Mouse (Mus musculus): ENCODE measurements around the gene Plcb2. TPM values are rescaled to one million over a fixed set of nuclear protein-coding genes. Genes with fewer than 3 reads are reported as not detected.

Plcb2 gene
- polyA plus RNA-seq, 1 experiment from 2014 or later: 0.64 TPM

DNA sequence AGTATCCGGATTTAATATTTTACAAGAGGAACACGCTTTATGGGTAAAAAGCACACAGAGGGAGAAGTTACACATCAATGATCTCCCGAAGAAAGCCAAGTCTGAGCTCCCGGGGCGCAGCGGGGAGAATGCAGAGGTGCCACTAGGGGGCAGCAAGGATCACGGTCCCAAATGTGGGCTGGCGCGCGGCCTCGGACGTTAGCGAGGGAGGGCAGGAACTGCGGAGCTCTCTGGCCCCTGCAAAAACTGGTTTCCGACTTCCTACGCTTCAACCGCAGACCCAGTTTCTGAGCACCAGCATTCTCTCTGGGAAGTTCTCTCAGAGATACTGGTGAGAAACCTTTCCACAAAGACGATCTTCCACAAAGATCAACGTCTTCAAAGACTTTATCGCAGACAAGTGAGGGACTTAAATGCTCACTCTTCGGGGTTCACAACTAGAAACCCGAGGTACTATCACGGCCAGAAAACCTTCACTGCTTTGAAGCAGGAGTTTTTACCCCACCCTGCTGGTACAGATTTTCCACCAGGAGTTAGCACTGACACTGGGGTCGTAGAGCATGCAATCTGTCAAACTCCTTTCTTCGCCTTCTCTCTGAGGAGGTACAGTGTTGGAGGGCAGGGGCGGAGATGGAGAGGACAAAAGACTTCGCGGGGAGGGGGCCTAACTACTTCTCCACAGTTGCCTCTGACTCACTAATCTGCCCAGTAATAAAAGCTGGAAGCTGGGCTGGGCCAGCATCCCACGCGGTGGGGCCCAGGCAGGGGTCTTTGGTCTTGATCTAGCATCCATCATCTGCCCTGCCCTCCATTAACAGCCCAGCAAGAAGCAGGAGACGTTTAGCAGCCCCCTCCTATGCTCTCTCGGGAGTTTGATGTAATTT, 27.8 kb downstream of the Plcb2 start:
- peak overlapping the region; percentile 40 for H3K4me2 ChIP-seq (replicated peaks; ENCODE audit: low read depth)
- H3K9ac ChIP-seq (ENCODE audit: low read length): no peak overlapping the region
- DNase-seq (ENCODE audit: low spot score): peak; percentile 86
- TF ChIP-seq CTCF (IDR thresholded peaks at IDR 0.05; ENCODE audit: low read depth) (peak; percentile 92), EP300 (optimal IDR thresholded peaks at IDR 0.05) (no peak)
- peaks cover 14% of the 10 kb centered on the region; the same call in 1 of the 2 replicates for H3K4me1 ChIP-seq (replicated peaks; ENCODE audit: control insufficient read depth, insufficient read depth)
- H3K9me3 ChIP-seq (ENCODE audit: control insufficient read depth, low read length): no peaks in the 10 kb centered on the region
- peak overlapping the region; percentile 10; the same call in 1 of the 2 replicates for H3K4me3 ChIP-seq (ENCODE audit: low read depth, low read length)
- H3K36me3 ChIP-seq (ENCODE audit: control insufficient read depth, insufficient read depth, low read length): no peaks in the 10 kb centered on the region
- H3K27me3 ChIP-seq (ENCODE audit: control insufficient read depth, insufficient read depth, low read length): peaks cover 22% of the 10 kb centered on the region
- peak; percentile 56; the same call in 1 of the 2 replicates for ATAC-seq (ENCODE audit: low FRiP score, low TSS enrichment)
- no peak overlapping the region for H3K27ac ChIP-seq (replicated peaks)
- 6% methylated on average over 32 of the region's 32 CpGs for WGBS

DNA sequence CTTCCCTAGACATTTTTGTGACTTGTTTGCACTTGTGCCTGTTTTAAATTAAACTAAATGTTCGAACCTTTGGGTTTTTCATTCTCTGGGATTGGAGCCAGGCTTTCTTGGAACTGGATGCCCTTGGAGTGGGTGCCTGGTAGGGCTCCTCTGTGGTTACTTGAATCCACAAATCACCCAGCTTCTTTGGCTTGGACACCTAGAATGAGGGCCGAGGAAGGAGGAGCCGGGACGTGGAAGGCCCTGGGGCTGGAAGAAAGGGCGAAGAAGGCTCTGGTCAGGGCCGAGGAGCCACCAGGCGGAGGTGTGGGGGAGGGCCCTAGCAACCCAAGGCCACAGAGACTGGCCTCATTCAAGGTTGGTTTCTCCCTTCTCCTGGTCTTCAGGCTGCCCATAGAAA, 30.3 kb downstream of the Plcb2 start:
- Histone ChIP-seq H3K9me3 (ENCODE audit: control insufficient read depth, low read length) (no peaks in the 10 kb centered on the region), H3K36me3 (ENCODE audit: control insufficient read depth, insufficient read depth, low read length) (no peaks in the 10 kb centered on the region), H3K4me3 (ENCODE audit: low read depth, low read length) (no peak overlapping the region), H3K4me1 (replicated peaks; ENCODE audit: control insufficient read depth, insufficient read depth) (peaks cover 3% of the 10 kb centered on the region; the same call in 1 of the 2 replicates), H3K4me2 (replicated peaks; ENCODE audit: low read depth) (no peak overlapping the region), H3K9ac (ENCODE audit: low read length) (no peak overlapping the region), H3K27me3 (ENCODE audit: control insufficient read depth, insufficient read depth, low read length) (peaks cover 15% of the 10 kb centered on the region), H3K27ac (replicated peaks) (0 out of 2 replicates have a peak overlapping the region, but pooled peaks have one; percentile 13)
- WGBS: 34% methylated on average over 7 of the region's 7 CpGs
- DNase-seq (ENCODE audit: low spot score) (no peak), ATAC-seq (ENCODE audit: low FRiP score, low TSS enrichment) (no peak)
- TF ChIP-seq EP300 (optimal IDR thresholded peaks at IDR 0.05): no peak
- no peak for TF ChIP-seq CTCF (IDR thresholded peaks at IDR 0.05; ENCODE audit: low read depth)

DNA sequence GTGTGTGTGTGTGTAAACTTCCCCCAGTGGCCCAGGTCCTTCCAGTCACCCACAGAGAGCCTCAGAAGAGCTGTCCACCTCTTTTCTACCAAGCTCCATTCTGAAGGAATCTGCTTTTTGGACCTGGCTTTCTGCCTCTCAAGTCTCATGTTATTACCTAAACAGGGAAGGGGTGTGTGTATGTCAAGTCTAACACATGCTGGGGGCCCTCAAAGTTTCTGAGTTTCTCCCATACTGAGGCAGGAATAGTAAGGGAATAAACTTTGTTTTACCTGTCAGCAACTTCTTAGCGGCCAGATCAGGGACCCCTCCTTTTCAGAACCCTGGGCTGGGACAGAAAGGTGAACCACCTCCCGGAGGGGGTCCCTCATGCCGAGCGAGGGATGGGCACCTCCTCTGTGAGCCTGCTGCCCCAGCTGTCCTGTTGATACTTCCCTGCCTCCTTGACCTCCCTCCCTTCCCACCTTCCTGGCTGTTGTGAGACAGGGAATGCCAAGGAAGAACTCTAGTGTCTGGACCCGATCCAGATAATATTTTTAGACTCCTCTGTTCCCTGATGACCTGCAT, 30.8 kb downstream of the Plcb2 start:
- no peak overlapping the region for H3K4me2 ChIP-seq (replicated peaks; ENCODE audit: low read depth)
- TF ChIP-seq CTCF (IDR thresholded peaks at IDR 0.05; ENCODE audit: low read depth): no peak
- no peak for TF ChIP-seq EP300 (optimal IDR thresholded peaks at IDR 0.05)
- H3K9ac ChIP-seq (ENCODE audit: low read length): no peak overlapping the region
- no peaks in the 10 kb centered on the region for H3K36me3 ChIP-seq (ENCODE audit: control insufficient read depth, insufficient read depth, low read length)
- DNase-seq (ENCODE audit: low spot score) (no peak), ATAC-seq (ENCODE audit: low FRiP score, low TSS enrichment) (no peak)
- WGBS: 27% methylated on average over 5 of the region's 5 CpGs
- H3K27me3 ChIP-seq (ENCODE audit: control insufficient read depth, insufficient read depth, low read length): peaks cover 11% of the 10 kb centered on the region
- no peaks in the 10 kb centered on the region for H3K9me3 ChIP-seq (ENCODE audit: control insufficient read depth, low read length)
- no peak overlapping the region for H3K4me3 ChIP-seq (ENCODE audit: low read depth, low read length)
- H3K4me1 ChIP-seq (replicated peaks; ENCODE audit: control insufficient read depth, insufficient read depth): 0 out of 2 replicates have a peak, but pooled peaks cover 3% of the 10 kb centered on the region
- no peak overlapping the region for H3K27ac ChIP-seq (replicated peaks)

DNA sequence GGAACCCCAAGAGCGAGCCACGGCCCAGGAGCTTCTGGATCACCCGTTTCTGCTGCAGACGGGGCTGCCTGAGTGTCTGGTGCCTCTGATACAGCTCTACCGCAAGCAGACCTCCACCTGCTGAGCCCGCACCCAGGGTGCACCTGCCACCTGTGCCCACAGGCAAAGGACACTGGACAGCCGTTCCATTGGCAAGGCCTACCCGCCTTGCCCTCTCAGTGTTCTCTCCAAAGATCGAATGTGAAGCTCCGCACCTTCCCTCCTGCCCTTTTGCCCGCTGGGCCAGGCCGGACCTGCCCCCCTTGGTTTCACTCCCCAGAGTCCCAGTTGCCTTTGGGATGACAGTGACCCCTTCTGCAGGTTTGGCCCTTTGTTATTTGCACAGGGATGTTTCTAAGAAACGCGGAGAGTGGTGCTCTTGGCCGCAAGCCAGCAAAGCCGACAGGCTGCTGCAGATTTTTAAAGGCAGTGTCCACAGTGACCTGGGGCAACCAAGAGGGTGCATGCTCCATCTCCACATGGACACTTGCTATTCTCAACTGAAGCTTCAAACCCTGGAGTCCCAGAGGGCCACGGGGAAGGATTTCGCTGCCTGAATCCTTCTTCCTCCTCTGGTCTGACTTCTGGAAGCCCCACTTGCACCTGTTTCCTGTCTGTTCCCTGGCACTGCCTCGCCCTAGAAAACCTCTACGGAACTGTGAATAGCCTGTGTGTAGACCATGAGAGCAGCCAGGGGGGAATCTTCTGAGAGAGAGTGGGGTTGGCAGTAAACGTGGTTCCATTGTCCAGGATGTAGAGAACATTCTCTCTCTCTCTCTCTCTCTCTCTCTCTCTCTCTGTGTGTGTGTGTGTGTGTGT, 31.6 kb downstream of the Plcb2 start:
- no peak overlapping the region for H3K4me3 ChIP-seq (ENCODE audit: low read depth, low read length)
- no peak overlapping the region for H3K27ac ChIP-seq (replicated peaks)
- DNase-seq (ENCODE audit: low spot score): peak; percentile 49
- H3K36me3 ChIP-seq (ENCODE audit: control insufficient read depth, insufficient read depth, low read length): no peaks in the 10 kb centered on the region
- H3K4me1 ChIP-seq (replicated peaks; ENCODE audit: control insufficient read depth, insufficient read depth): 0 out of 2 replicates have a peak, but pooled peaks cover 3% of the 10 kb centered on the region
- WGBS: 37% methylated on average over 21 of the region's 21 CpGs
- no peak overlapping the region for H3K4me2 ChIP-seq (replicated peaks; ENCODE audit: low read depth)
- H3K9ac ChIP-seq (ENCODE audit: low read length): no peak overlapping the region
- H3K27me3 ChIP-seq (ENCODE audit: control insufficient read depth, insufficient read depth, low read length): peaks cover 4% of the 10 kb centered on the region; the same call in 1 of the 2 replicates
- ATAC-seq (ENCODE audit: low FRiP score, low TSS enrichment): no peak
- no peaks in the 10 kb centered on the region for H3K9me3 ChIP-seq (ENCODE audit: control insufficient read depth, low read length)
- TF ChIP-seq CTCF (IDR thresholded peaks at IDR 0.05; ENCODE audit: low read depth) (no peak), EP300 (optimal IDR thresholded peaks at IDR 0.05) (no peak)

DNA sequence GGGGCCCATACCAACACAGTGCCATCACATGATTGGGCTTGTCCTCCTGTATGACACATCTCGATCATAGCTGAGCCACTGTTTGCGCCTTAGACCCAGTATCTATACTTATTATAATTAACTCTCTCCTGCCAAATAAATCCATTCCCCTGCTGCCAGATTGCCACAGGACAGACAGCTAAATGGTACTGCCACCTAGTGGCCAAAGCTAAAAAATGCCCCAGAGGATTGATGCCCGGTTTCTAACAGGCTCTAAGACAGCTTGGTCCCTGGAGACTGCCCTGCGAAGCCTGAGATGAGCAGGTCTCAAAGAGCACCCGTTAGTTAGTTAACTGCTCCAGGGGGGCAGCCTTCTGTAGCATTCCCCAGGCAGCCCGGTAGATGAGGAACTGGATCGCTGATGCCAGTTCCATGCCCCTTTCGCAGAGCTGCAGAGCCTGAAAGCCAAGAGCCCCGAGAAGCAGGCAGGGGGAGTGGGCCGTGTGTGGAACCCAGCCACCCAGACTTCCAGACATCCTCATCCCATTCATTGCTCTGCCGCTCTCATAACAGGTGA, 32.5 kb downstream of the Plcb2 start:
- DNase-seq (ENCODE audit: low spot score) (peak; percentile 53), ATAC-seq (ENCODE audit: low FRiP score, low TSS enrichment) (peak; percentile 18)
- Histone ChIP-seq H3K27me3 (ENCODE audit: control insufficient read depth, insufficient read depth, low read length) (peaks cover 2% of the 10 kb centered on the region; the same call in 1 of the 2 replicates), H3K4me3 (ENCODE audit: low read depth, low read length) (no peak overlapping the region), H3K36me3 (ENCODE audit: control insufficient read depth, insufficient read depth, low read length) (no peaks in the 10 kb centered on the region), H3K27ac (replicated peaks) (no peak overlapping the region), H3K4me1 (replicated peaks; ENCODE audit: control insufficient read depth, insufficient read depth) (0 out of 2 replicates have a peak, but pooled peaks cover 3% of the 10 kb centered on the region), H3K9me3 (ENCODE audit: control insufficient read depth, low read length) (no peaks in the 10 kb centered on the region), H3K9ac (ENCODE audit: low read length) (no peak overlapping the region), H3K4me2 (replicated peaks; ENCODE audit: low read depth) (no peak overlapping the region)
- WGBS: 27% methylated on average over 11 of the region's 11 CpGs
- TF ChIP-seq CTCF (IDR thresholded peaks at IDR 0.05; ENCODE audit: low read depth) (peak; percentile 90), EP300 (optimal IDR thresholded peaks at IDR 0.05) (no peak)

Data from stomach, postnatal 0 days (tissue).